9 mouse cellular contexts compared by ENCODE assay signal in genomic region chr4:128737825-128738610, GRCm38 (mm10). TPM values are rescaled to one million over a fixed set of nuclear protein-coding genes. Genes with fewer than 3 reads are reported as not detected.
DNase-seq lines count a peak whose midpoint lies in the region; ATAC-seq and TF ChIP-seq lines count a peak whose summit lies in the region.
"Had no signal": no experiment of that assay in that cellular context is flagged by ENCODE, and none has a peak within 500 bp of the region (broad histone marks: within the 10 kb centered on the region; RNA-seq: fewer than 3 reads in every experiment).

No protein-coding gene starts in this region.

- H3K4me1 ChIP-seq in kidney, adult 2 months (ENCODE audit: control insufficient read depth, insufficient read depth, low read length): peaks cover 48% of the 10 kb centered on the region
- peaks cover 70% of the 10 kb centered on the region for H3K4me1 ChIP-seq in embryonic facial prominence, embryonic 12.5 days
- peaks cover 64% of the 10 kb centered on the region for H3K4me1 ChIP-seq in hindbrain, embryonic 16.5 days (ENCODE audit: control insufficient read depth, insufficient read depth, low read depth, low read length)
- H3K4me1 ChIP-seq in neural tube, embryonic 14.5 days (ENCODE audit: control insufficient read depth, insufficient read depth, low read length): peaks cover 56% of the 10 kb centered on the region

- H3K27ac ChIP-seq in kidney, adult 2 months (ENCODE audit: insufficient read depth, low read depth, low read length): no peak overlapping the region
- H3K27ac ChIP-seq in embryonic facial prominence, embryonic 12.5 days: peak overlapping the region; percentile 91
- H3K27ac ChIP-seq in hindbrain, embryonic 16.5 days (ENCODE audit: low read depth, low read length): peak overlapping the region; percentile 33; the same call in 1 of the 2 replicates
- peak overlapping the region; percentile 64; the same call in 1 of the 2 replicates for H3K27ac ChIP-seq in neural tube, embryonic 14.5 days (ENCODE audit: low read depth, low read length)
- H3K27ac ChIP-seq: liver, embryonic 13.5 days had no signal

- no peaks in the 10 kb centered on the region for H3K36me3 ChIP-seq in kidney, adult 2 months (ENCODE audit: control insufficient read depth, insufficient read depth, low read length)
- H3K36me3 ChIP-seq in embryonic facial prominence, embryonic 12.5 days: 0 out of 2 replicates have a peak, but pooled peaks cover 2% of the 10 kb centered on the region
- H3K36me3 ChIP-seq in hindbrain, embryonic 16.5 days (ENCODE audit: control insufficient read depth, insufficient read depth, low read length): no peaks in the 10 kb centered on the region
- H3K36me3 ChIP-seq in neural tube, embryonic 14.5 days (ENCODE audit: control insufficient read depth, insufficient read depth, low read length): no peaks in the 10 kb centered on the region

- H3K4me2 ChIP-seq in embryonic facial prominence, embryonic 12.5 days (replicated peaks): peak overlapping the region; percentile 31
- no peak overlapping the region for H3K4me2 ChIP-seq in hindbrain, embryonic 16.5 days (ENCODE audit: low read length)
- peak overlapping the region; percentile 6; the same call in 1 of the 2 replicates for H3K4me2 ChIP-seq in neural tube, embryonic 14.5 days (ENCODE audit: low read depth, low read length)
- H3K4me2 ChIP-seq: liver, embryonic 13.5 days had no signal

- H3K4me3 ChIP-seq in kidney, adult 2 months (ENCODE audit: insufficient read depth, low read depth, low read length): no peak overlapping the region
- no peak overlapping the region for H3K4me3 ChIP-seq in embryonic facial prominence, embryonic 12.5 days
- no peak overlapping the region for H3K4me3 ChIP-seq in hindbrain, embryonic 16.5 days (ENCODE audit: low read length)
- no peak overlapping the region for H3K4me3 ChIP-seq in neural tube, embryonic 14.5 days (ENCODE audit: low read depth, low read length)
- H3K4me3 ChIP-seq: liver, embryonic 13.5 days had no signal

- 51% methylated on average over 14 of the region's 14 CpGs for WGBS in kidney, adult 2 months
- WGBS in embryonic facial prominence, embryonic 12.5 days: 53% methylated on average over 14 of the region's 14 CpGs
- WGBS in hindbrain, embryonic 16.5 days: 47% methylated on average over 14 of the region's 14 CpGs
- 61% methylated on average over 14 of the region's 14 CpGs for WGBS in neural tube, embryonic 14.5 days

- peak; percentile 62 to 74 for DNase-seq in kidney, postnatal 4 days
- DNase-seq in kidney, adult 2 months: no peak
- DNase-seq in spleen, adult 12 weeks (ENCODE audit: low spot score): no peak
- DNase-seq in spleen, adult 18-20 months: no peak
- DNase-seq in spleen, postnatal 14 days (ENCODE audit: low spot score in 2 of 2): no peak
- DNase-seq: liver, embryonic 13.5 days had no signal

- no peaks in the 10 kb centered on the region for H3K9me3 ChIP-seq in embryonic facial prominence, embryonic 12.5 days
- H3K9me3 ChIP-seq in hindbrain, embryonic 16.5 days (ENCODE audit: control insufficient read depth, low read length): no peaks in the 10 kb centered on the region
- H3K9me3 ChIP-seq in neural tube, embryonic 14.5 days (ENCODE audit: control insufficient read depth, low read length): no peaks in the 10 kb centered on the region
- H3K9me3 ChIP-seq: liver, embryonic 13.5 days had no signal

- TF ChIP-seq CTCF in kidney, adult 2 months (conservative IDR thresholded peaks at IDR 0.05; ENCODE audit: insufficient read depth, insufficient read length, low read depth, low read length): no peak

- TF ChIP-seq POLR2A in kidney, adult 2 months (IDR thresholded peaks at IDR 0.05; ENCODE audit: low read depth, low read length): no peak

- H3K9ac ChIP-seq in embryonic facial prominence, embryonic 12.5 days: peak overlapping the region; percentile 24; the same call in 1 of the 2 replicates
- H3K9ac ChIP-seq in hindbrain, embryonic 16.5 days (ENCODE audit: low read depth, low read length): no peak overlapping the region
- no peak overlapping the region for H3K9ac ChIP-seq in neural tube, embryonic 14.5 days (replicated peaks; ENCODE audit: low read depth, low read length)
- H3K9ac ChIP-seq: liver, embryonic 13.5 days had no signal

- no peaks in the 10 kb centered on the region for H3K27me3 ChIP-seq in kidney, adult 2 months (replicated peaks; ENCODE audit: control insufficient read depth, insufficient read depth, low read length)
- H3K27me3 ChIP-seq in embryonic facial prominence, embryonic 12.5 days: no peaks in the 10 kb centered on the region
- H3K27me3 ChIP-seq in hindbrain, embryonic 16.5 days (replicated peaks; ENCODE audit: control insufficient read depth, insufficient read depth, low read length): no peaks in the 10 kb centered on the region
- H3K27me3 ChIP-seq in neural tube, embryonic 14.5 days (ENCODE audit: control insufficient read depth, insufficient read depth, low read length): no peaks in the 10 kb centered on the region
- H3K27me3 ChIP-seq: liver, embryonic 13.5 days had no signal

- ATAC-seq in embryonic facial prominence, embryonic 12.5 days (ENCODE audit: insufficient number of reproducible peaks, insufficient read depth, low FRiP score, low TSS enrichment): peak; percentile 50; the same call in 1 of the 2 replicates
- no peak for ATAC-seq in hindbrain, embryonic 16.5 days
- no peak for ATAC-seq in neural tube, embryonic 14.5 days (ENCODE audit: low read depth)

RNA-seq across cellular contexts. Expression of gene A3galt2, which starts 17.1 kb away (rescaled TPM):
- polyA plus RNA-seq in kidney, adult 2 months (2012; rRNA removed): 0.16 and 0.39 TPM in 2 replicates
- 0.18 and 0.19 TPM in 2 replicates for polyA plus RNA-seq in embryonic facial prominence, embryonic 12.5 days (2016; fragmentation: Nextera tagmentation; extraction: Ambion mirVana)
- 0.23 and 0.36 TPM in 2 replicates for polyA plus RNA-seq in hindbrain, embryonic 16.5 days (2015; fragmentation: Nextera tagmentation; extraction: Ambion mirVana)
- 0.45 and 0.51 TPM in 2 replicates for polyA plus RNA-seq in neural tube, embryonic 14.5 days (2014; fragmentation: Nextera tagmentation; extraction: Ambion mirVana)
- polyA plus RNA-seq: liver, embryonic 13.5 days had no signal

Comparison
In these comparisons a context has a peak if more than half of its experiments do, and no peak if none do; other contexts are left out.
1. DNase-seq: peak in kidney, postnatal 4 days (2 of 2); none in kidney, adult 2 months (single experiment), spleen, adult 12 weeks (single experiment), spleen, adult 18-20 months (0 of 2) and spleen, postnatal 14 days (0 of 2).